Mouse (Mus musculus) gastrocnemius, adult 2 months (tissue): ENCODE results near the gene Zfp473. TPM values are rescaled to one million over a fixed set of nuclear protein-coding genes. Genes with fewer than 3 reads are reported as not detected.

ENCODE experiments used
- DNase-seq: peaks from one replicate; pipeline ENCODE4 v3.0.0; 2022
- H3K27ac ChIP-seq: fragments of 200-600 bp; 2 replicates; pipeline ENCODE4 v1.8.1; 2022; ENCODE audit warnings: mild to moderate bottlenecking
- H3K4me3 ChIP-seq: fragments of 200-600 bp; 2 replicates; pipeline ENCODE4 v1.8.1; 2022; ENCODE audit warnings: mild to moderate bottlenecking, moderate library complexity
- CTCF ChIP-seq: fragments of 200-600 bp; IDR thresholded peaks from 2 replicates; pipeline ENCODE4 v1.8.1; 2022; ENCODE audit warnings: antibody characterized with exemption, mild to moderate bottlenecking, moderate library complexity
- intact Hi-C: fragments of 180-260 bp; cut with DNase I; formaldehyde crosslinking; loops from one replicate; pipeline ENCODE4 v1.15.1; 2025
- total RNA-seq, 2 experiments: library from RNA; stranded (reverse); gene quantifications; 2 replicates each; pipeline ENCODE4 v1.2.3; 2021

The Zfp473 gene
- total RNA-seq, 2 experiments from 2014 or later = 0.11 TPM; not detected in 1

DNA sequence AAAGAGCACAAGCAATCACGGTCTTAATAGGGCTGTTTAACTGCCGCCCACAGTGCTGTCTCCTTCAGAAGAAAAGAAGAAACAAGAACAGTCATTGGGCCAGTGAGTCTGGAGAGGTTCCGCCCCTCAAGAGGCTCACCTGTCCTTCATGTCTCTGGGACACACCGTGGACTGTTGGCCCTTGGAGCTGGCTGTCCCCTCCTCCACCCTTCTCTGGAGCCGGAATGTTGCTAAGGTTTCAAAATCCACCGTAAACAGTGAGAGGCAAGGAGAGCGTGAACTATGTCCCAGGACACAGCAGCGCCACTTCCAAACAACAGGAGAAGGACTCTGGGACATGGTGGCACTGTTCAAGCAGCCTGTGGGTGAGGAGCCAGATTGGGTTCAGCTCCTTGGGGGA is 67.2 kb downstream of the Zfp473 start:
- no peak for DNase-seq
- intact Hi-C loops = no loop called here
- Histone ChIP-seq H3K4me3 (no peak overlapping the region), H3K27ac (peak overlapping the region; percentile 70)
- TF ChIP-seq CTCF = no peak

Other genes with a start within 250 kb of the Zfp473 start
- gene Mybpc2, start 226.4 kb downstream of the Zfp473 start, total RNA-seq = 1,000 to 10,000 TPM; 2,660 to 4,973 TPM
- gene Spib, start 219.0 kb downstream of the Zfp473 start, total RNA-seq = under 1 TPM in 1 of 2 experiments, not detected in 1; 0.08 TPM
- 1 to 10 TPM; 4.1 to 5.1 TPM for gene Pold1, start 202.2 kb downstream of the Zfp473 start, total RNA-seq
- gene Nr1h2, start 197.1 kb downstream of the Zfp473 start, total RNA-seq = 10 to 100 TPM; 40.6 to 42.7 TPM
- gene Napsa, start 178.7 kb downstream of the Zfp473 start, total RNA-seq = under 1 TPM in 1 of 2 experiments, not detected in 1; 0.20 TPM
- gene Kcnc3, start 160.4 kb downstream of the Zfp473 start, total RNA-seq = 1 to 10 TPM; 3.0 to 3.6 TPM
- 10 to 100 TPM; 32.0 to 36.7 TPM for gene Myh14, start 80.2 kb downstream of the Zfp473 start, total RNA-seq
- gene Izumo2, start 42.3 kb downstream of the Zfp473 start, total RNA-seq = not detected
- gene Vrk3, start 2.6 kb downstream of the Zfp473 start, total RNA-seq = 10 to 100 TPM; 17.1 to 22.9 TPM
- gene Nup62, start 65.0 kb upstream of the Zfp473 start, total RNA-seq = 10 to 100 TPM; 21.8 to 26.6 TPM
- 1 to 10 TPM; 1.6 to 3.3 TPM for gene Il4i1, start 65.3 kb upstream of the Zfp473 start, total RNA-seq
- gene Atf5, start 65.6 kb upstream of the Zfp473 start, total RNA-seq = 100 to 1,000 TPM in 1 of 2 experiments, 10 to 100 TPM in 1; 74.7 to 115 TPM
- gene Akt1s1, start 97.9 kb upstream of the Zfp473 start, total RNA-seq = 100 to 1,000 TPM; 128 to 137 TPM
- gene Tbc1d17, start 98.0 kb upstream of the Zfp473 start, total RNA-seq = 10 to 100 TPM; 40.8 to 56.4 TPM
- gene Pnkp, start 106.1 kb upstream of the Zfp473 start, total RNA-seq = 10 to 100 TPM; 19.4 to 21.2 TPM
- gene Ptov1, start 118.7 kb upstream of the Zfp473 start, total RNA-seq = 100 to 1,000 TPM; 126 to 137 TPM
- gene Med25, start 141.7 kb upstream of the Zfp473 start, total RNA-seq = 10 to 100 TPM; 53.1 to 68.5 TPM
- gene Fuz, start 145.0 kb upstream of the Zfp473 start, total RNA-seq = 10 to 100 TPM; 16.4 to 18.6 TPM
- gene Ap2a1, start 178.4 kb upstream of the Zfp473 start, total RNA-seq = 10 to 100 TPM; 59.1 to 62.6 TPM
- not detected for gene Tsks, start 192.2 kb upstream of the Zfp473 start, total RNA-seq
- 1 to 10 TPM in 1 of 2 experiments, under 1 TPM in 1; 0.92 to 2.3 TPM for gene Cpt1c, start 223.8 kb upstream of the Zfp473 start, total RNA-seq
- 100 to 1,000 TPM; 126 to 136 TPM for gene Prmt1, start 235.5 kb upstream of the Zfp473 start, total RNA-seq
- 10 to 100 TPM; 18.4 to 18.9 TPM for gene Irf3, start 246.6 kb upstream of the Zfp473 start, total RNA-seq
- 1 to 10 TPM; 7.6 to 9.7 TPM for gene Bcl2l12, start 247.7 kb upstream of the Zfp473 start, total RNA-seq